Mouse (Mus musculus): ENCODE measurements at regions not wholly inside any gene's neighbourhood (a gene's known extent, or its start where the extent isn't known, plus 50 kb on each side); places are given as distances from the start of the nearest gene placed in this dataset.

- ATAC-seq (ENCODE audit: insufficient read depth) = no peak
- 44% methylated on average over 4 of the region's 4 CpGs for WGBS (ENCODE audit: insufficient replicate concordance)
Observed at GRCm38 (mm10) chr3:34333555-34333954, 252.4 kb upstream of the Dnajc19 start.

DNA sequence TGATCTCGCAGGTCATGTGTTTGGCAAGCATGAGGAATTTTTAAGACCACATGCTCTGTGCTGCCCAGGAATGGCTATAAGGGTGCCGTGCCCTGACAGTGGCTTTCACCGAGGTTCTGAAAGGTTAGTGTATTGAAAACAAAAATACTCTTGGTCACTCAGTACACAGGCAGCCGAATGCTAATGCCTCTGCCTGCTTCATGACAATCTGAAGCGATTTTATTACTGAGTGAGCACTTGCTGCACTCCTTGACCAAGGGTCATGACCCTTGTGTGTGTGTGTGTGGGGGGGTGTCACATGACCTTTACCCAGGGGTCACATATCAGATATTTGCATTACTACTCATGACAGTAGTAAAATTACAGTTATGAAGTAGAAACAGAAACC is 250.8 kb upstream of the Dnajc19 start:
- no peak overlapping the region for H3K27ac ChIP-seq (replicated peaks)
- H3K36me3 ChIP-seq (replicated peaks) = no peaks in the 10 kb centered on the region
- H3K4me2 ChIP-seq = no peak overlapping the region
- no peaks in the 10 kb centered on the region for H3K27me3 ChIP-seq
- H3K4me3 ChIP-seq (replicated peaks) = no peak overlapping the region
- 43% methylated on average over 5 of the region's 5 CpGs for WGBS (ENCODE audit: insufficient replicate concordance)
- H3K4me1 ChIP-seq (replicated peaks) = no peaks in the 10 kb centered on the region
- no peak for ATAC-seq (ENCODE audit: insufficient read depth)
- H3K9me3 ChIP-seq (replicated peaks) = no peaks in the 10 kb centered on the region
- no peak overlapping the region for H3K9ac ChIP-seq

More at GRCm38 (mm10) chr3:34333555-34333954, 252.4 kb upstream of the Dnajc19 start:
- no peak overlapping the region for H3K9ac ChIP-seq
- no peaks in the 10 kb centered on the region for H3K9me3 ChIP-seq (replicated peaks)
- H3K4me1 ChIP-seq (replicated peaks) = no peaks in the 10 kb centered on the region
- no peaks in the 10 kb centered on the region for H3K36me3 ChIP-seq (replicated peaks)
- no peak overlapping the region for H3K4me2 ChIP-seq
- no peak overlapping the region for H3K27ac ChIP-seq (replicated peaks)
- H3K4me3 ChIP-seq (replicated peaks) = no peak overlapping the region
- H3K27me3 ChIP-seq = no peaks in the 10 kb centered on the region

DNA sequence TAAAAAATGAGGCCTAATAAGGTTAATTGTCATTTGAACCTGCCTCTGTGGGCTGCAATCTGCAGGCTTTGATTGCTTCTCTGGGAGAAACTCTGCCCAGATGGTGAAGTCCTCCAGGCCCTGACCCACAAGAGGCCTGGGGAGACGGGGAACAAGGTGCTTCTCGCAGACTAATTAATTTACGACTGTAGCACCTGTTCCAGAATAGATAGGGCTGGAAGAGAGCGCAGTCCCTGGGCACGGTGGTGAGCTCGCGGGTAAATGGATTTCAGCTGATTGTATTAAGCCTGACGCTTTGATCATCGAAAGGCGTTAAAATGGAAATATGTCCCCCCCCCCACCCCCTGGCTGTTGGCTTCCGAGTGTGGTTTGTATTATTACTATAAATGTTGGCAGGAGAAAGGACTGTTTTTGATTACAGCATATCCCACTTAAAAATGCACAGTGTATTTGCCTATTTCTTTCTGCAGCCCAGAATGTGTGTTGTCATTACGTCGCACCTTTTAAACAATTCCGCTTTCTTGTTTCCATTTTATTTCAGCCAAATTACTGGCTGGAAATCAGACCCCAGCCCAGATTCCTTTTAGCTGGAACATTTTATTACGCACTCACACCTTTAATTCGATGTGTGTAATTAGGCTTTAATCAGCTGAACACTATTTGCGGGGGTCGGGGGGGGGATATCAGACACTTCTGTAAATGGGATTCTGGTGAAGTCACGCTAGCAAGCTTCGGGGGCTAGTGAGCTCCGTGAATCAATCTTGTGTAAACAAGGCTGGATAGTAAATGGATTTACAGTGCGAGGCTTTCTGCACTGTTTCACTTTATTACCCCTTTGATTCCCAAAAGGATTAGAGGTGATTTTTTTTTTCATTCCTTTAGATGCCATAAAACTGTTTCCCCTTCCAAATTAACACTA is 250.1 kb upstream of the Dnajc19 start:
- no peaks in the 10 kb centered on the region for H3K36me3 ChIP-seq (replicated peaks)
- H3K9ac ChIP-seq = no peak overlapping the region
- H3K27me3 ChIP-seq = no peaks in the 10 kb centered on the region
- H3K9me3 ChIP-seq (replicated peaks) = no peaks in the 10 kb centered on the region
- H3K4me1 ChIP-seq (replicated peaks) = no peaks in the 10 kb centered on the region
- 52% methylated on average over 22 of the region's 22 CpGs for WGBS (ENCODE audit: insufficient replicate concordance)
- H3K4me2 ChIP-seq = no peak overlapping the region
- no peak overlapping the region for H3K4me3 ChIP-seq (replicated peaks)
- H3K27ac ChIP-seq (replicated peaks) = no peak overlapping the region
- no peak for ATAC-seq (ENCODE audit: insufficient read depth)

DNA sequence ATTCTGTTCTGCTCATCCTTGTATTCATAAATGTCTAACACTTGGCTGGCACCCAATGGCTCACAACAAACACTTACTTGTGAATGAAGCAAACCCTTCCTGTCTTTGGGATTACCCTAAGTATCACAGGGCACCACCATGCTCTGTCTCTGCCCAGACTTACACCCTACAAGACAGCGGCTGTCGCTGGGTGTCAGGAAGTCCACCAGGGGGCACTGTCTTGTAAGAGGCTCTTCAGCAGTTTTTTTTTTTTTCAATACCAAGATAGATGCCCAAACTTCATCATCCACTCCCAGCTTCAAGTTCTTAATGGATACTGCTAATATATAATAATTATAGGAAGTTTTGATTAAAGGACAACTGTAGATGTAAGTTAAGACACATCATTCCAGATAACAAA is 247.7 kb upstream of the Dnajc19 start:
- Histone ChIP-seq H3K36me3 (replicated peaks) (no peaks in the 10 kb centered on the region), H3K27me3 (no peaks in the 10 kb centered on the region), H3K4me1 (replicated peaks) (no peaks in the 10 kb centered on the region), H3K4me3 (replicated peaks) (no peak overlapping the region), H3K27ac (replicated peaks) (no peak overlapping the region), H3K9me3 (replicated peaks) (no peaks in the 10 kb centered on the region), H3K4me2 (no peak overlapping the region), H3K9ac (no peak overlapping the region)
- 28% methylated on average over 2 of the region's 2 CpGs for WGBS (ENCODE audit: insufficient replicate concordance)
- ATAC-seq (ENCODE audit: insufficient read depth) = no peak

- no peaks in the 10 kb centered on the region for H3K27me3 ChIP-seq
- ATAC-seq (ENCODE audit: insufficient read depth) = no peak
- H3K4me2 ChIP-seq = no peak overlapping the region
- no peaks in the 10 kb centered on the region for H3K9me3 ChIP-seq (replicated peaks)
- no peak overlapping the region for H3K9ac ChIP-seq
- no peaks in the 10 kb centered on the region for H3K36me3 ChIP-seq (replicated peaks)
- no peak overlapping the region for H3K27ac ChIP-seq (replicated peaks)
- 78% methylated on average over 1 of the region's 1 CpGs for WGBS (ENCODE audit: insufficient replicate concordance)
- H3K4me1 ChIP-seq (replicated peaks) = no peaks in the 10 kb centered on the region
- H3K4me3 ChIP-seq (replicated peaks) = no peak overlapping the region
Observed at GRCm38 (mm10) chr3:34325669-34326068, 244.5 kb upstream of the Dnajc19 start.

DNA sequence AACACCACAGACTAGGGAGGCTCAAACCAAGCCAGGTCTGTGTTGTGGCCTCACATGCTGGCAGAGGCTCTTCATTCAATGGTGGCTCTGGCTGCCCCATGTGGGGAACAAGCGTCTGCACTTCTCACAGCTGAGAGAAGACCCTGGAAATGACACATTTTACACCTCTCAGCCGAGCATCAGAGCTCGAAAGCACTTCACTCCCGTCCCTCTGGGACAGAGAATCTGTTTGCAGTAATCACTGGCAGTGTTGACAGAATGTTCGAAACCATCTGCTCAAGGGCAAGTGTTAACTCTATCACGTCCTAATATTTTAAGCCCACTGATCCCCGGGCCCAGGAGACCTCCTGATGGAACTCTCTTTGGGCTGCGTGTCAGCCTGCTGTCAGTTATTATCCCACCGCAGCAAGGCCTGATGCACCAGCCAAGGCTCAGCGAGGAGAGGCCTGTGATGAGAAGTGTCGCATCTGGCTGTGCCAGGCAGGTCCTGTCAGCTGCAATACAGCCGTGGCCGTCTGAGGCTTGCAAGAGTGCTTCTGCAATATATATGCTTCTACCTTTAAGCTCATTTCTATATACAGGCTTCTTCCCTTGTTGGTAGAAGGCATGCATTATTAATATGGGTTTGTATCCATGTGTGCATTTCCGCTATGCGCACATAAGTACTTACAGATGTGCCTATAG is 241.5 kb upstream of the Dnajc19 start:
- H3K4me2 ChIP-seq = no peak overlapping the region
- no peaks in the 10 kb centered on the region for H3K27me3 ChIP-seq
- WGBS (ENCODE audit: insufficient replicate concordance) = 34% methylated on average over 15 of the region's 15 CpGs
- H3K27ac ChIP-seq (replicated peaks) = no peak overlapping the region
- no peak overlapping the region for H3K4me3 ChIP-seq (replicated peaks)
- no peaks in the 10 kb centered on the region for H3K4me1 ChIP-seq (replicated peaks)
- ATAC-seq (ENCODE audit: insufficient read depth) = no peak
- H3K9me3 ChIP-seq (replicated peaks) = no peaks in the 10 kb centered on the region
- H3K9ac ChIP-seq = no peak overlapping the region
- H3K36me3 ChIP-seq (replicated peaks) = no peaks in the 10 kb centered on the region

GRCm38 (mm10) chr3:34314798-34315197 is 233.7 kb upstream of the Dnajc19 start:
- Histone ChIP-seq H3K36me3 (replicated peaks) (no peaks in the 10 kb centered on the region), H3K9ac (no peak overlapping the region), H3K27me3 (no peaks in the 10 kb centered on the region), H3K4me2 (no peak overlapping the region), H3K4me1 (replicated peaks) (no peaks in the 10 kb centered on the region), H3K9me3 (replicated peaks) (no peaks in the 10 kb centered on the region), H3K27ac (replicated peaks) (no peak overlapping the region), H3K4me3 (replicated peaks) (no peak overlapping the region)
- WGBS (ENCODE audit: insufficient replicate concordance) = 72% methylated on average over 8 of the region's 8 CpGs
- ATAC-seq (ENCODE audit: insufficient read depth) = no peak

DNA sequence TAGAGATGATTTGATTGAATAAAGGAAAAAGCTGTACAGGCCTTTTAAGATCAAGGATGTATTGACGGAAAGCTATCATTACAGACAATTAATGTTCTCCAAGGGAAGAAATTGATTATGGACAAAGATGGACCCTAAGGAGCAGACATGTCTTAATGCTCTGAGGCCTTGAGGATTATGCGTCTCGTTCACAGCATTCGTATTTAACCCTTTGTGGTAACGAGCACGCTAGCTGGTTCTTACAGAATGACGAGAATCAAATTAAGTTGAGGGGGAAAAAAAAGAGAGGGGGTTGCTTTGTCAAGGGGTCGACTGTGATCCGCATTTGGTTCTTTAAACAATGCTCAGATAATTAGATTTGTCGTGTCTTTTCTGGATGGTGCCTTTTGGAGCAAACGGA is 233.3 kb upstream of the Dnajc19 start:
- H3K9me3 ChIP-seq (replicated peaks) = no peaks in the 10 kb centered on the region
- H3K27ac ChIP-seq (replicated peaks) = no peak overlapping the region
- no peaks in the 10 kb centered on the region for H3K36me3 ChIP-seq (replicated peaks)
- H3K9ac ChIP-seq = no peak overlapping the region
- no peaks in the 10 kb centered on the region for H3K4me1 ChIP-seq (replicated peaks)
- no peak overlapping the region for H3K4me3 ChIP-seq (replicated peaks)
- 65% methylated on average over 11 of the region's 11 CpGs for WGBS (ENCODE audit: insufficient replicate concordance)
- no peak for ATAC-seq (ENCODE audit: insufficient read depth)
- no peaks in the 10 kb centered on the region for H3K27me3 ChIP-seq
- no peak overlapping the region for H3K4me2 ChIP-seq

- Histone ChIP-seq H3K4me2 (no peak overlapping the region), H3K4me3 (replicated peaks) (no peak overlapping the region), H3K9ac (no peak overlapping the region), H3K27ac (replicated peaks) (no peak overlapping the region), H3K9me3 (replicated peaks) (no peaks in the 10 kb centered on the region), H3K27me3 (no peaks in the 10 kb centered on the region), H3K4me1 (replicated peaks) (no peaks in the 10 kb centered on the region), H3K36me3 (replicated peaks) (no peaks in the 10 kb centered on the region)
- 71% methylated on average over 6 of the region's 6 CpGs for WGBS (ENCODE audit: insufficient replicate concordance)
- ATAC-seq (ENCODE audit: insufficient read depth) = no peak
Observed at GRCm38 (mm10) chr3:34311944-34312343, 230.8 kb upstream of the Dnajc19 start.

GRCm38 (mm10) chr3:34299637-34300036 is 218.5 kb upstream of the Dnajc19 start:
- no peaks in the 10 kb centered on the region for H3K9me3 ChIP-seq (replicated peaks)
- H3K9ac ChIP-seq = no peak overlapping the region
- H3K4me1 ChIP-seq (replicated peaks) = no peaks in the 10 kb centered on the region
- 70% methylated on average over 2 of the region's 2 CpGs for WGBS (ENCODE audit: insufficient replicate concordance)
- H3K4me2 ChIP-seq = no peak overlapping the region
- no peak overlapping the region for H3K27ac ChIP-seq (replicated peaks)
- H3K27me3 ChIP-seq = no peaks in the 10 kb centered on the region
- H3K36me3 ChIP-seq (replicated peaks) = no peaks in the 10 kb centered on the region
- no peak for ATAC-seq (ENCODE audit: insufficient read depth)
- no peak overlapping the region for H3K4me3 ChIP-seq (replicated peaks)

DNA sequence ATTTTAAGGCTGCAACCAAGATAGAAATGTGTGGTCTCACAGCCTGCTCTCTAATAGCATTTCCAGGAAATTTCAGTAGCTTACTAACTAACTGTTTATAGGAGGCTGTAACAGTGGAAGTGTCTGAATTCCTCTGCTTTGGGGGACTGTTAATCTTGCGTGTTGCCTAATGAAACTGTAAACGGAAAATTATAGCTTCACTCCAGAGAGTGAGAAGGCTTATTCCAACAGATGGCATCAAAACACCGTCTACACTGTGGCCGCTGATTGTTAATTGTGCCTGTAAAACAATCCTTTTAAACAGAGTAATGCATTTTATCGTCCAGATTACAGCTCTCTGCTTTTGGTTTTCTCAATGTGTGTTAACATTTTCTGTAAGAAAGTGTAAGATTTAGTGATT is 206.7 kb upstream of the Dnajc19 start:
- Histone ChIP-seq H3K27me3 (no peaks in the 10 kb centered on the region), H3K27ac (replicated peaks) (no peak overlapping the region), H3K4me3 (replicated peaks) (no peak overlapping the region), H3K4me2 (no peak overlapping the region), H3K36me3 (replicated peaks) (no peaks in the 10 kb centered on the region), H3K4me1 (replicated peaks) (no peaks in the 10 kb centered on the region), H3K9me3 (replicated peaks) (no peaks in the 10 kb centered on the region), H3K9ac (no peak overlapping the region)
- no peak for ATAC-seq (ENCODE audit: insufficient read depth)
- 51% methylated on average over 5 of the region's 5 CpGs for WGBS (ENCODE audit: insufficient replicate concordance)

Data from liver, embryonic 15.5 days (tissue).